Mouse (Mus musculus): ENCODE results near the gene Mpped1.

Mpped1 gene

DNA sequence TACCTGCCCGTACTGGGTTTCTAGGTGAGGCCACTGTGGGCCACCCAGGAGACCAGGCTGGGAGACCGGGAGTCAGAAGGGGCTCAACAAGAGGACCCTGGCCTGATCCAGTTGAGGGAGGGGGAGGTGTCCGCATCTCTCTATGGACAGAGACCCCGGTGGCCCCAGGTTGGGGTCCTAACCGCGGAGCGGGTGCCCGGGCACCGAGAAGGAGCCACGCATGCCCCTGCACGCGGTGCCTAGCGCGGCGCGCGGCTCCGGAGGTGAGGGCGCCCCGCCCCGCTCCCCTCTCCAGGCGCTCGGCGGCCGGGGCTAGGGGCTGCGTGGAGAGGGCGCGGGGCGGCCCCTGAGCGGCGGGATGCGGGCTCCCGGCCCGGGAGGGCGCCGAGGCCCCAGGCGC is at the start of gene Mpped1:
Gene Mpped1 (plus strand): TSS at position 81 of the 400 bp plus-strand sequence.
- DNase-seq (ENCODE audit: low spot score): no peak

- no peak for DNase-seq (ENCODE audit: low spot score)
Measured at GRCm38 (mm10) chr15:83740676-83741422, 38.4 kb upstream of the Mpped1 start.

GRCm38 (mm10) chr15:83742018-83742417 is 37.2 kb upstream of the Mpped1 start:
- DNase-seq (ENCODE audit: low spot score): no peak

DNA sequence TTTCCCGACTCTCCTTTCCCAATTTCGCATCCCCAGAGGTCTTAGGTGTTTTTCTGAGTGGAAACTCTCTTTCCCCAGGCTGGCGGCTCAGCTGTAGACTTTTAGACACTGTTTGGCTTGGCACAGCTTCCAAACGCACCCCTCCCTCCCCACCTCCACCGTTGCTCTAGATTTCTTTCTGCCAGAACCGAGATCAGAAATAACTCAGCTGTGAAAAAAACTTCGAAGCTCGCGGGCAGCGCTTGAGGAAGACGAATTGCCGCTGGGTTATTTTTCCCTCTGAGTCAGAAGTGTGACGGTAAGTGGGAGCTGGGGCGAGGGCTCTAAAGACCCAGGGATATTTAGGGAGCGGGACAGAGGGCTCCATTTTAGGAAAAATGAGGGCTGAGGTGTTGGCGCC is 33.0 kb upstream of the Mpped1 start:
- no peak for DNase-seq (ENCODE audit: low spot score)

GRCm38 (mm10) chr15:83748986-83749385 is 30.3 kb upstream of the Mpped1 start:
- DNase-seq (ENCODE audit: low spot score): no peak

DNA sequence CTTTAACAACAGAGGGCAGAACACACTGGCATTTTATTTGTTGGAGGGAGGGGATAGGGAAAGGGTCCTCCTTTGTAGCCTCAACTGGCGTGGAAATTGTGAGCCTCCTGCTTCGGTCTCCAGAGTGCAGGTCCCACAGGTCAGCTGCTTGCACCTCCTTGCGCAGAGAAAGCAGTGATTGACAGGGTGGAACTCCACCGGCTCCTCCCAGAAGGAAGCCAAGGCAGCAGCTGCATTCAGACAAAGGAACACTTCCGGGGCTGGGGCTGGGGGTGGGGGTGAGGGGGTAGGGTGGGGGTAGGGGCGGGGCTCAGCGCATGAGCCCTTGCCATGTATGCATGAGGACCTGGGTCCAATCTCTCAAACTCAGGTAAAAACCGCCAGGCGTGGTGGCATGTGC is 29.8 kb upstream of the Mpped1 start:
- no peak for DNase-seq (ENCODE audit: low spot score)

GRCm38 (mm10) chr15:83756742-83757141 is 22.5 kb upstream of the Mpped1 start:
- DNase-seq (ENCODE audit: low spot score): no peak

GRCm38 (mm10) chr15:83758958-83759357 is 20.3 kb upstream of the Mpped1 start:
- DNase-seq (ENCODE audit: low spot score): peak; percentile 56

DNA sequence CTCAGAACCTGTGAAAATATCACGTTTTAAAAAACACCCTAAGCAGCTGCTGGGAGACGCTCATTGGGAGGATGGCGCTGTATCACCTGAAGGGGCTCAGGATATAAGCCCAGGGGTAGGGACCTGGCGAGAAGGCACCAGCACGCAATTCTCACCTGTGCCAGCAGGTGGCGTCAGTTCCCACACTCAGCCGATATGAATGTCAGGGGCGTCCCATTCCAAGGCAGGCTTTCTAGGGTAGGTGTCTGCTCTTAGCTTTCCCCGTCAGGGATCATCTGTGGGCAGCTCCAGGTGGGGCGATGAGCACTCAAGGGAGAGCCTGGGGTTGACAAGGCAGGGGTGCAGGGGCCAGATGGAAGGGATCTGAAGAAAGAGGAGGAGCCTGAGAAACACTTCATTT is 18.6 kb upstream of the Mpped1 start:
- DNase-seq (ENCODE audit: low spot score): peak; percentile 65

- no peak for DNase-seq (ENCODE audit: low spot score)
Measured at GRCm38 (mm10) chr15:83761512-83761911, 17.8 kb upstream of the Mpped1 start.

GRCm38 (mm10) chr15:83765388-83766029 is 13.8 kb upstream of the Mpped1 start:
- DNase-seq (ENCODE audit: low spot score): no peak

GRCm38 (mm10) chr15:83771346-83772053 is 7.8 kb upstream of the Mpped1 start:
- no peak for DNase-seq (ENCODE audit: low spot score)

- DNase-seq (ENCODE audit: low spot score): peak; percentile 69
Measured at GRCm38 (mm10) chr15:83772460-83772859, 6.8 kb upstream of the Mpped1 start.

DNA sequence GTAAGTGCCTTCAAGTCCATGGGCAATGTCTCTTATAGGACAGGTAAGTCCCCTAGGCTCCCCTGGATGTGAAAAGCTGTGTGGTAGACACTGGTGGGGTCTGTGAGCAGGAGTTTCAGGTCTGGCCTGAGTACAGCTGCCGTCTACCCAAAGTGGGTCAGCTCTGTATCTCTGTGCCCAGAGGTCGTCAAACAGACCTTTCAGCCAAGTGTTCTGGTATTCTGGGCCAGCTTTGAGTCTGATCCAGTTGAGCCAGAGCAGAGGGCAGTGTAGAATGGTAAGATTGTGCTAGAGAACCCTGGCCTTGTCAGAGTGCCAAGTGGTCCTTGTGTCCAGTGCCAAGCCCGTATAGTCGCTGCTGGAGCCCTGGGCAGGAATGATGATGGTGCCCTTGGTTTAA is 6.3 kb upstream of the Mpped1 start:
- DNase-seq (ENCODE audit: low spot score): no peak

GRCm38 (mm10) chr15:83774922-83775321 is 4.3 kb upstream of the Mpped1 start:
- no peak for DNase-seq (ENCODE audit: low spot score)

- no peak for DNase-seq (ENCODE audit: low spot score)
Measured at GRCm38 (mm10) chr15:83776265-83777000, 2.8 kb upstream of the Mpped1 start.

DNA sequence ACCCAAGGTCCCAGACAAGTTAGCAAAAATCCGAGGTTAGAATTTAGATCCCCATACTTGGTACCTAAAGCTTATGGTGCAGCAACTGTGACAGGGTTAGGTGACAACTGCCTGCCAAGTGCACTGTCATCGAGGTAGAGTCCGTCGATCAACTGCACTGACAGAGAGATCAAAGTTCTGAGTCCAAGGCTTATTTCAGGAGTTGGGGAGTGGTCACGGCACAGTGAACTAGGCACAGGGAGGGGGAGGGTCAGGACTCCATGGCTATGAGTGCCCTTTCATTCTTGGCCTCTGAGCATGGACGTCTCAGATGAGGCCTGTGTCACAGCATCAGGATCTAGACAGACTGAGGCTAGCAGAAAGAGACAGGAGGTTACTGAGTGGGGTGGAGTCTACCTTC is 1.8 kb upstream of the Mpped1 start:
- DNase-seq (ENCODE audit: low spot score): no peak

DNA sequence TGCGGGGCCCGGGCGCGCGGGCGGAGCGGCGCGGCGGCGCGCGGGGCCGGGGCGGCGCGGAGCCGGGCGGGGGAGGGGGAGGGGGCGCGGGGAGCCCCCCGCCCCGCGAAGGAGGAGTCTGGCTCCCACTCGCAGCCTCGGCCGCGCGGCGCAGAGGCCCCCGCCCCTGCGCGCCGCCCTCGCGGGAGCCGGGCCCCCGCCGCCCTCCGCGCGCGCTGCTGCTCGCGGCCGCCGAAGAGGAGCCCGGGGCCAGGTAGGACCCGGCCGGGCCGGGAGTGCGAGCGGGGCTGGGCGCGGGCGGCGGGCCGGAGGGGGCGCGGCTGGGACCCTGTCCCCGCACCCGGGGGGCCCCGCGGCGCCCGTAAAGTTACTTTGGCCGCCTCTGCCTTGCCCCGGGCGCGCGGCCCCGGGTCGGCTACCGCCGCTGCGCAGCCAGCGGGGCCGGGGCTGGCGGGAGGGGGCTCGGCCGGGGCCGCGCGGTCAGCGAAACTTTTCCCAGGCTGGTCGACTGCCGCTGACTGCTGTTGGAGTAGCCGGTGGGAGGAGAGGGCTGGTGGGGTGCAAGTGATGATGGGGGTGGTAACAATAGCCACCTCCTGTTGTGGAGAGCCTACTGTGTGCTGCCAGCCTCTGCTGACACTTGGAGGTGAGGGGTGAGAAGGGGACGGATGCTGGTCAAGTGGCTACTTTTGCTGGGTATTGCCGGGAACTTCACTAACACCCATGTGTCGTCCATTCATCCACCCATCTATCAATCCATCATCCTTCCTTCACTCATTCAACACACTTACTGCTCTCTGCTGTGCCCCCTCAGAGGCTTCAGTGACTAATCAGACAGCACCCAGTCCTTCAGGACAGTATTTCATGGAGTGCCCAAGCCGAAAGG is 831 bp downstream of the Mpped1 start:
- DNase-seq (ENCODE audit: low spot score): no peak

- no peak for DNase-seq (ENCODE audit: low spot score)
Measured at GRCm38 (mm10) chr15:83781304-83781703, 2.0 kb downstream of the Mpped1 start.

DNA sequence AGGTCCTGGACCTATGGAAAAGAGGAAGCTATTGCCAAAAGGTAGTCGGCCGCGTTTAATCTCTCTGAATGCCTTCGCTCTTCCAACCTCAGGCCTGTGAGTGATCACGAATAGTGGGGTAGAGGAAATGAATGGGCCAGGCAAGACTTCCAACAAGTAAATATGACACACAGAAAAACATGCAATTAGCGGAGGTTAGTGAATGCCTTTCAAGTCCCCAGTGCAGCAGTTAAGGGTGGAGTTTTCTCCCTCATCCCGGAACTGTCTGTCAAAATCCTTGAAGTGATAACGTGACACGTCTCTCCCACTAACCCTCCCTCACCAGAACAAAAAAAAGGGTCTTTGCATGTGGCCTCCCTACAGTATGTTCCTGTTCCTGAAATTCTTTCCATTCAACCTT is 3.0 kb downstream of the Mpped1 start:
- no peak for DNase-seq (ENCODE audit: low spot score)

DNA sequence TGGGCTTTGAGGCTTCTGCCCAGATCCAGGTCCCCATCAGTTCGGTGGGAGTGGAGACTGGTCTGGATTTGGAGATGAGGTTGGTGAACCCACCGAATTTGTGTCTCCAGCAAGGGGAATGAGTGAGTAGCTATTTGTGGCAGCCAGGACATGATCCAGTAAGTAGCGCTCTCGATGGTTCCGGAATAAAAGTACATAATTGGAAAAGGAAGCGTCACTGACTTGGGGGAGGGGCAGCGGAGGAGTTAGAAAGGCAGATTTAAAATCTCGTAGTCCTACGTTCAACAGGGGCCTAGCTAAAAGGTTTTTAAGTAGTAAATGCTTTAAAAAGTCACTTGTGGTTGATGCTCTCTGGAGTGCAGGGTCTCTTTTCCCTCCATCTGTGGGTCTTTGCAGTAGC is 5.5 kb downstream of the Mpped1 start:
- DNase-seq (ENCODE audit: low spot score): no peak
